Mouse (Mus musculus) MEL (cell line): ENCODE results near the gene Pax6. TPM values are rescaled to one million over a fixed set of nuclear protein-coding genes. Genes with fewer than 3 reads are reported as not detected.

ENCODE experiments used
- DNase-seq: peaks from one replicate; pipeline ENCODE4 v3.0.0; 2011; ENCODE audit warnings: low read depth, low spot score
- H3K27ac ChIP-seq: 2 replicates; pipeline ENCODE4 v1.5.1; 2012; ENCODE audit warnings: low read depth, mild to moderate bottlenecking, control low read depth, low read length, moderate library complexity; ENCODE audit not compliant: control insufficient read depth
- H3K27me3 ChIP-seq, 2 experiments: fragments of 150-350 bp in 1 of 2; sonication (generic) in 1 of 2; 2 replicates each; pipeline ENCODE4 v1.6.1; 2012; ENCODE audit warnings: low read length in 2 of 2, mild to moderate bottlenecking in 2 of 2, improper control_type of control experiment in 1 of 2, moderate library complexity in 1 of 2; ENCODE audit not compliant: insufficient read depth in 2 of 2, control insufficient read depth in 1 of 2
- H3K36me3 ChIP-seq, 2 experiments: 2 replicates each; pipeline ENCODE4 v1.6.1; 2012 to 2014; ENCODE audit warnings: low read length in 2 of 2, improper control_type of control experiment in 1 of 2, inconsistent platforms in 1 of 2, mild to moderate bottlenecking in 1 of 2; ENCODE audit not compliant: insufficient read depth in 2 of 2, control insufficient read depth in 1 of 2
- H3K4me1 ChIP-seq, 2 experiments: fragments of 150-350 bp in 1 of 2; sonication (generic) in 1 of 2; 2 replicates each; pipeline ENCODE4 v1.6.1; 2012; ENCODE audit warnings: low read length in 2 of 2, improper control_type of control experiment in 1 of 2, mild to moderate bottlenecking in 1 of 2; ENCODE audit not compliant: insufficient read depth in 2 of 2, control insufficient read depth in 1 of 2
- H3K4me3 ChIP-seq, 2 experiments: fragments of 150-350 bp in 1 of 2; sonication (generic) in 1 of 2; 2 replicates each; pipeline ENCODE4 v1.5.1; 2012; ENCODE audit warnings: low read depth in 2 of 2, low read length in 2 of 2, mild to moderate bottlenecking in 2 of 2, moderate library complexity in 2 of 2, control low read depth in 1 of 2, improper control_type of control experiment in 1 of 2; ENCODE audit not compliant: control insufficient read depth in 1 of 2, insufficient read depth in 1 of 2
- H3K79me2 ChIP-seq: 2 replicates; pipeline ENCODE4 v1.6.1; 2012; ENCODE audit warnings: mild to moderate bottlenecking, low read length, moderate library complexity; ENCODE audit not compliant: control insufficient read depth, poor library complexity, insufficient read depth
- H3K9ac ChIP-seq: 2 replicates; pipeline ENCODE4 v1.6.1; 2012; ENCODE audit warnings: low read depth, mild to moderate bottlenecking, control low read depth, low read length, moderate library complexity; ENCODE audit not compliant: control insufficient read depth, poor library complexity, severe bottlenecking
- H3K9me3 ChIP-seq: fragments of 150-350 bp; sonication (generic); replicated peaks from 2 replicates; pipeline ENCODE4 v1.6.1; 2012; ENCODE audit warnings: mild to moderate bottlenecking, low read length, improper control_type of control experiment, moderate library complexity; ENCODE audit not compliant: insufficient read depth
- CHD1 ChIP-seq: IDR thresholded peaks from 2 replicates; pipeline ENCODE4 v1.6.1; 2012; ENCODE audit warnings: low read depth, mild to moderate bottlenecking, inconsistent platforms, low read length, improper control_type of control experiment
- CHD2 ChIP-seq: IDR thresholded peaks from 2 replicates; pipeline ENCODE4 v1.6.1; 2011; ENCODE audit warnings: low read length, improper control_type of control experiment
- CTCF ChIP-seq, 3 experiments: IDR thresholded peaks in 2 of 3; conservative IDR thresholded peaks in 1 of 3; 2 replicates each; pipeline ENCODE4 v1.5.1; 2011 to 2012; ENCODE audit warnings: low read length in 3 of 3, low read depth in 2 of 3, mild to moderate bottlenecking in 2 of 3, improper control_type of control experiment in 1 of 3, inconsistent platforms in 1 of 3, mixed read lengths in 1 of 3, moderate library complexity in 1 of 3; ENCODE audit not compliant: control insufficient read depth in 1 of 3, insufficient read depth in 1 of 3, poor library complexity in 1 of 3, severe bottlenecking in 1 of 3
- GATA1 ChIP-seq: IDR thresholded peaks from 2 replicates; pipeline ENCODE4 v1.6.1; 2011; ENCODE audit warnings: low read depth, low read length, improper control_type of control experiment
- JUND ChIP-seq: IDR thresholded peaks from 2 replicates; pipeline ENCODE4 v1.6.1; 2011; ENCODE audit warnings: low read depth, mild to moderate bottlenecking, improper control_type of control experiment, low read length
- KAT2A ChIP-seq: conservative IDR thresholded peaks from 2 replicates; pipeline ENCODE4 v1.6.1; 2012; ENCODE audit warnings: low read depth, low read length, improper control_type of control experiment, inconsistent platforms
- MAFK ChIP-seq: IDR thresholded peaks from 2 replicates; pipeline ENCODE4 v1.6.1; 2011; ENCODE audit warnings: low read depth, mild to moderate bottlenecking, low read length, improper control_type of control experiment, borderline replicate concordance
- MAX ChIP-seq: IDR thresholded peaks from 2 replicates; pipeline ENCODE4 v1.6.1; 2011; ENCODE audit warnings: low read length, improper control_type of control experiment
- MAZ ChIP-seq: IDR thresholded peaks from 2 replicates; pipeline ENCODE4 v1.6.1; 2012; ENCODE audit warnings: low read depth, mild to moderate bottlenecking, inconsistent platforms, low read length, improper control_type of control experiment
- MXI1 ChIP-seq: IDR thresholded peaks from 2 replicates; pipeline ENCODE4 v1.6.1; 2011; ENCODE audit warnings: mild to moderate bottlenecking, low read depth, low read length, improper control_type of control experiment
- MYB ChIP-seq: IDR thresholded peaks from 2 replicates; pipeline ENCODE4 v1.6.1; 2011; ENCODE audit warnings: mild to moderate bottlenecking, low read depth, low read length, improper control_type of control experiment
- NELFE ChIP-seq: IDR thresholded peaks from 2 replicates; pipeline ENCODE4 v1.6.1; 2011; ENCODE audit warnings: low read depth, low read length, improper control_type of control experiment
- NRF1 ChIP-seq: IDR thresholded peaks from 2 replicates; pipeline ENCODE4 v1.6.1; 2014; ENCODE audit warnings: low read depth, mild to moderate bottlenecking, inconsistent platforms, low read length, improper control_type of control experiment, moderate library complexity; ENCODE audit not compliant: poor library complexity, insufficient read depth, severe bottlenecking
- POLR2A ChIP-seq, 2 experiments: IDR thresholded peaks; 2 replicates each; pipeline ENCODE4 v1.6.1; 2011 to 2012; ENCODE audit warnings: low read length in 2 of 2, mild to moderate bottlenecking in 2 of 2, control low read depth in 1 of 2, improper control_type of control experiment in 1 of 2, low read depth in 1 of 2, moderate library complexity in 1 of 2; ENCODE audit not compliant: control insufficient read depth in 1 of 2, insufficient read depth in 1 of 2, poor library complexity in 1 of 2
- POLR2AphosphoS2 ChIP-seq: IDR thresholded peaks from 2 replicates; pipeline ENCODE4 v1.6.1; 2011; ENCODE audit warnings: low read length, improper control_type of control experiment
- POLR2AphosphoS5 ChIP-seq: IDR thresholded peaks from 2 replicates; pipeline ENCODE4 v1.6.1; 2012; ENCODE audit warnings: low read depth, borderline replicate concordance, mild to moderate bottlenecking, inconsistent platforms, low read length, moderate library complexity, mixed read lengths
- RAD21 ChIP-seq: IDR thresholded peaks from 2 replicates; pipeline ENCODE4 v1.6.1; 2011; ENCODE audit warnings: mild to moderate bottlenecking, low read depth, low read length, improper control_type of control experiment
- SIN3A ChIP-seq: IDR thresholded peaks from 2 replicates; pipeline ENCODE4 v1.6.1; 2012; ENCODE audit warnings: low read length, improper control_type of control experiment, inconsistent platforms
- SMC3 ChIP-seq: IDR thresholded peaks from 2 replicates; pipeline ENCODE4 v1.6.1; 2011; ENCODE audit warnings: low read depth, low read length, improper control_type of control experiment
- TAL1 ChIP-seq: IDR thresholded peaks from 2 replicates; pipeline ENCODE4 v1.6.1; 2012; ENCODE audit warnings: mild to moderate bottlenecking, inconsistent platforms, low read length, moderate library complexity, mixed read lengths
- TBP ChIP-seq: IDR thresholded peaks from 2 replicates; pipeline ENCODE4 v1.8.0; 2011; ENCODE audit warnings: low read depth, low read length, improper control_type of control experiment
- TCF12 ChIP-seq: IDR thresholded peaks from 2 replicates; pipeline ENCODE4 v1.6.1; 2014; ENCODE audit warnings: low read depth, mild to moderate bottlenecking, inconsistent platforms, low read length, improper control_type of control experiment, moderate library complexity
- UBTF ChIP-seq: IDR thresholded peaks from 2 replicates; pipeline ENCODE4 v1.6.1; 2012; ENCODE audit warnings: low read depth, mild to moderate bottlenecking, inconsistent platforms, low read length, improper control_type of control experiment, moderate library complexity, borderline replicate concordance; ENCODE audit not compliant: insufficient read depth
- ZC3H11A ChIP-seq: IDR thresholded peaks from 2 replicates; pipeline ENCODE4 v1.6.1; 2012; ENCODE audit warnings: low read depth, mild to moderate bottlenecking, inconsistent platforms, low read length, improper control_type of control experiment
- ZKSCAN1 ChIP-seq: IDR thresholded peaks from 2 replicates; pipeline ENCODE4 v1.6.1; 2012; ENCODE audit warnings: low read depth, mild to moderate bottlenecking, inconsistent platforms, low read length, improper control_type of control experiment, moderate library complexity
- ZMIZ1 ChIP-seq: IDR thresholded peaks from 2 replicates; pipeline ENCODE4 v1.6.1; 2012; ENCODE audit warnings: low read depth, mild to moderate bottlenecking, inconsistent platforms, low read length, improper control_type of control experiment, moderate library complexity
- polyA plus RNA-seq, 2 experiments: library from polyadenylated mRNA; stranded (reverse) in 1 of 2; unstranded in 1 of 2; fragments of >175 nt in 1 of 2; fragments of >200 nt in 1 of 2; gene quantifications; 2 replicates each; pipeline versions ENCODE4 v1.2.1 to v1.2.4; 2012; ENCODE audit warnings: low replicate concordance in 2 of 2, low read depth in 1 of 2; ENCODE audit not compliant: insufficient read length in 2 of 2, insufficient read depth in 1 of 2, missing spikeins in 1 of 2
- total RNA-seq: library from RNA; depleted of rRNA; stranded (reverse); fragments of 300-350 nt; gene quantifications from 2 replicates; pipeline ENCODE4 v1.2.3, GENCODE M21; 2012

Gene Pax6
- total and polyA plus RNA-seq, 3 experiments, result 7.5 to 17.6 TPM; not detected in 1

- Histone ChIP-seq H3K27ac (no peak overlapping the region), H3K79me2 (no peaks in the 10 kb centered on the region), H3K27me3 (no peaks in the 10 kb centered on the region), H3K4me1 (no peaks in the 10 kb centered on the region), H3K4me3 (no peak overlapping the region), H3K36me3 (peaks cover 0 to 1% of the 10 kb centered on the region in 2 experiments; a peak in 1 of 4 replicates), H3K9me3 (no peaks in the 10 kb centered on the region), H3K9ac (no peak overlapping the region)
- DNase-seq, result no peak
- TF ChIP-seq UBTF, result no peak
- TF ChIP-seq ZC3H11A, result no peak
- no peak for TF ChIP-seq POLR2AphosphoS5
- TF ChIP-seq POLR2A (IDR thresholded peaks at IDR 0.05; ENCODE audit: control insufficient read depth in 1 of 2, insufficient read depth in 1 of 2, low read depth in 1 of 2, low read length in 2 of 2, poor library complexity in 1 of 2), result no peak
- TF ChIP-seq ZKSCAN1, result no peak
- no peak for TF ChIP-seq MAX
- TF ChIP-seq SIN3A, result no peak
- TF ChIP-seq SMC3, result no peak
- no peak for TF ChIP-seq POLR2AphosphoS2
- TF ChIP-seq KAT2A, result no peak
- TF ChIP-seq TBP, result no peak
- no peak for TF ChIP-seq MAZ
- TF ChIP-seq GATA1, result no peak
- TF ChIP-seq TCF12, result no peak
- TF ChIP-seq RAD21, result no peak
- TF ChIP-seq CTCF (IDR thresholded peaks at IDR 0.05 in 2 of 3, conservative IDR thresholded peaks at IDR 0.05 in 1 of 3; ENCODE audit: control insufficient read depth in 1 of 3, insufficient read depth in 1 of 3, low read depth in 2 of 3, low read length in 3 of 3, poor library complexity in 1 of 3, severe bottlenecking in 1 of 3), result no peak
These were observed 33.1 kb downstream of the Pax6 start for GRCm38 (mm10) chr2:105701781-105702180.

GRCm38 (mm10) chr2:105702586-105702985 lies 33.9 kb downstream of the Pax6 start:
- Histone ChIP-seq H3K36me3 (no peaks in the 10 kb centered on the region; a peak in 1 of 4 replicates), H3K79me2 (no peaks in the 10 kb centered on the region), H3K4me1 (no peaks in the 10 kb centered on the region), H3K27me3 (no peaks in the 10 kb centered on the region), H3K9me3 (no peaks in the 10 kb centered on the region), H3K27ac (no peak overlapping the region), H3K9ac (no peak overlapping the region), H3K4me3 (no peak overlapping the region)
- no peak for TF ChIP-seq CHD1
- no peak for TF ChIP-seq JUND
- no peak for TF ChIP-seq TBP
- no peak for TF ChIP-seq SMC3
- TF ChIP-seq TAL1, result no peak
- TF ChIP-seq CHD2, result no peak
- no peak for TF ChIP-seq POLR2A (IDR thresholded peaks at IDR 0.05; ENCODE audit: control insufficient read depth in 1 of 2, insufficient read depth in 1 of 2, low read depth in 1 of 2, low read length in 2 of 2, poor library complexity in 1 of 2)
- no peak for TF ChIP-seq NRF1
- no peak for TF ChIP-seq ZC3H11A
- no peak for TF ChIP-seq MXI1
- TF ChIP-seq MYB, result no peak
- TF ChIP-seq NELFE, result no peak
- no peak for TF ChIP-seq ZMIZ1
- TF ChIP-seq MAFK, result no peak
- no peak for TF ChIP-seq MAZ
- no peak for DNase-seq
